Mouse (Mus musculus) hindbrain, embryonic 11.5 days (tissue): ENCODE measurements around the gene Tysnd1. TPM values are rescaled to one million over a fixed set of nuclear protein-coding genes. Genes with fewer than 3 reads are reported as not detected.

ENCODE experiments used
- polyA plus RNA-seq: library from polyadenylated mRNA; unstranded; fragments of >200 nt; fragmentation: Nextera tagmentation; extraction: Ambion mirVana; gene quantifications from 2 replicates; pipeline ENCODE4 v1.2.1, GENCODE M21; 2014

Gene Tysnd1
- polyA plus RNA-seq, 1 experiment from 2014 or later, result 30.7 TPM

Other genes with a start within 250 kb of the Tysnd1 start
- gene Eif4ebp2, start 242.9 kb upstream of the Tysnd1 start, polyA plus RNA-seq, result 36.1 and 51.4 TPM in 2 replicates
- gene Lrrc20, start 219.7 kb upstream of the Tysnd1 start, polyA plus RNA-seq, result 9.5 and 11.4 TPM in 2 replicates
- gene Npffr1, start 100.0 kb upstream of the Tysnd1 start, polyA plus RNA-seq, result 0.11 and 0.13 TPM in 2 replicates
- gene Ppa1, start 47.0 kb upstream of the Tysnd1 start, polyA plus RNA-seq, result 276 and 297 TPM in 2 replicates
- 246 and 248 TPM in 2 replicates for gene Sar1a, start 15.2 kb upstream of the Tysnd1 start, polyA plus RNA-seq
- gene Aifm2, start 19.7 kb downstream of the Tysnd1 start, polyA plus RNA-seq, result 5.0 and 6.1 TPM in 2 replicates
- 235 and 259 TPM in 2 replicates for gene H2afy2, start 88.6 kb downstream of the Tysnd1 start, polyA plus RNA-seq